Mouse (Mus musculus): ENCODE measurements around the gene Faap20. TPM values are rescaled to one million over a fixed set of nuclear protein-coding genes. Genes with fewer than 3 reads are reported as not detected.
A peak's percentile ranks its signal among the peaks of the same experiment; 100 is the strongest.

Gene Faap20
- total and polyA plus RNA-seq, 3 experiments: 31.0 to 45.0 (median 36.4) TPM

GRCm38 (mm10) chr4:155301965-155302364 is 52.4 kb downstream of the Faap20 start:
- in situ Hi-C loops (cut with MboI; ENCODE audit: low pct_ligation_motif_present, low pct_unique_long_range_greater_than_20kb, low sequenced_read_pairs) (no loop called here), dilution Hi-C loops (cut with MboI; ENCODE audit: extremely low pct_ligation_motif_present, extremely low pct_unique_long_range_greater_than_20kb, low sequenced_read_pairs) (no loop called here)
- peaks cover 16% of the 10 kb centered on the region for H3K27me3 ChIP-seq (replicated peaks)
- H3K4me1 ChIP-seq (ENCODE audit: control insufficient read depth in 1 of 2, insufficient read depth in 2 of 2): peaks cover 19 to 32% of the 10 kb centered on the region in 2 experiments
- no peaks in the 10 kb centered on the region for H3K36me3 ChIP-seq (replicated peaks in 1 of 2; ENCODE audit: control insufficient read depth in 1 of 2, insufficient read depth in 1 of 2, low read length in 1 of 2)
- TF ChIP-seq MXI1 (IDR thresholded peaks at IDR 0.05; ENCODE audit: low read depth, low read length): no peak
- TF ChIP-seq MEF2A (IDR thresholded peaks at IDR 0.05; ENCODE audit: borderline replicate concordance, low read depth, low read length): no peak
- TF ChIP-seq EP300 (IDR thresholded peaks at IDR 0.05; ENCODE audit: low read length): no peak
- no peak for TF ChIP-seq CTCF (conservative IDR thresholded peaks at IDR 0.05 in 1 of 2, IDR thresholded peaks at IDR 0.05 in 1 of 2; ENCODE audit: low read depth in 2 of 2, low read length in 2 of 2)
- TF ChIP-seq KAT2A (IDR thresholded peaks at IDR 0.05; ENCODE audit: insufficient replicate concordance, low read length): no peak
- TF ChIP-seq NRF1 (IDR thresholded peaks at IDR 0.05; ENCODE audit: low read depth, low read length): no peak
- TF ChIP-seq HCFC1 (IDR thresholded peaks at IDR 0.05; ENCODE audit: low read depth, low read length): no peak
- no peak for TF ChIP-seq CHD1 (IDR thresholded peaks at IDR 0.05; ENCODE audit: low read depth, low read length)
- TF ChIP-seq ZC3H11A (IDR thresholded peaks at IDR 0.05; ENCODE audit: low read depth, low read length): no peak
- no peak for TF ChIP-seq RAD21 (IDR thresholded peaks at IDR 0.05; ENCODE audit: low read depth, low read length)
- TF ChIP-seq BHLHE40 (IDR thresholded peaks at IDR 0.05; ENCODE audit: low read depth, low read length): no peak
- no peak for TF ChIP-seq POLR2AphosphoS2 (IDR thresholded peaks at IDR 0.05; ENCODE audit: low read depth, low read length)
- TF ChIP-seq POLR2A (IDR thresholded peaks at IDR 0.05; ENCODE audit: low read depth, low read length): no peak
- no peak overlapping the region for H3K27ac ChIP-seq (ENCODE audit: insufficient read depth, low read depth)
- H3K4me3 ChIP-seq (replicated peaks in 1 of 3; ENCODE audit: low read depth in 2 of 3, low read length in 2 of 3, poor library complexity in 1 of 3): no peak overlapping the region
- no peaks in the 10 kb centered on the region for H3K9me3 ChIP-seq (replicated peaks; ENCODE audit: low read length)
- no peak for DNase-seq (ENCODE audit: extremely low read depth)
- no peak overlapping the region for H3K4me2 ChIP-seq (ENCODE audit: insufficient read depth, low read depth, poor library complexity, severe bottlenecking)
- no peak overlapping the region for H3K9ac ChIP-seq (ENCODE audit: insufficient read depth, low read depth)
- H3K79me2 ChIP-seq (replicated peaks; ENCODE audit: control insufficient read depth, extremely low read depth, insufficient read depth, poor library complexity, severe bottlenecking): no peaks in the 10 kb centered on the region

GRCm38 (mm10) chr4:155304508-155305096 is 55.0 kb downstream of the Faap20 start:
- Histone ChIP-seq H3K4me1 (ENCODE audit: control insufficient read depth in 1 of 2, insufficient read depth in 2 of 2) (peaks cover 26 to 46% of the 10 kb centered on the region in 2 experiments), H3K9ac (ENCODE audit: insufficient read depth, low read depth) (no peak overlapping the region), H3K27me3 (replicated peaks) (peaks cover 24% of the 10 kb centered on the region), H3K36me3 (replicated peaks in 1 of 2; ENCODE audit: control insufficient read depth in 1 of 2, insufficient read depth in 1 of 2, low read length in 1 of 2) (no peaks in the 10 kb centered on the region), H3K27ac (ENCODE audit: insufficient read depth, low read depth) (no peak overlapping the region), H3K4me3 (replicated peaks in 1 of 3; ENCODE audit: low read depth in 2 of 3, low read length in 2 of 3, poor library complexity in 1 of 3) (no peak overlapping the region), H3K4me2 (ENCODE audit: insufficient read depth, low read depth, poor library complexity, severe bottlenecking) (no peak overlapping the region), H3K9me3 (replicated peaks; ENCODE audit: low read length) (no peaks in the 10 kb centered on the region), H3K79me2 (replicated peaks; ENCODE audit: control insufficient read depth, extremely low read depth, insufficient read depth, poor library complexity, severe bottlenecking) (no peaks in the 10 kb centered on the region)
- TF ChIP-seq USF1 (IDR thresholded peaks at IDR 0.05; ENCODE audit: low read depth, low read length): no peak
- TF ChIP-seq RAD21 (IDR thresholded peaks at IDR 0.05; ENCODE audit: low read depth, low read length): no peak
- no peak for TF ChIP-seq MXI1 (IDR thresholded peaks at IDR 0.05; ENCODE audit: low read depth, low read length)
- TF ChIP-seq EP300 (IDR thresholded peaks at IDR 0.05; ENCODE audit: low read length): peak; percentile 38; the same call in 1 of the 2 replicates
- TF ChIP-seq BHLHE40 (IDR thresholded peaks at IDR 0.05; ENCODE audit: low read depth, low read length): peak; percentile 32; the same call in 1 of the 2 replicates
- TF ChIP-seq KAT2A (IDR thresholded peaks at IDR 0.05; ENCODE audit: insufficient replicate concordance, low read length): no peak
- TF ChIP-seq MYC (IDR thresholded peaks at IDR 0.05; ENCODE audit: low read depth, low read length): peak; percentile 64
- peak; percentile 87 for TF ChIP-seq MAFK (IDR thresholded peaks at IDR 0.05; ENCODE audit: insufficient replicate concordance, low read length)
- TF ChIP-seq RCOR1 (conservative IDR thresholded peaks at IDR 0.05; ENCODE audit: low read depth, low read length): no peak
- TF ChIP-seq JUN (IDR thresholded peaks at IDR 0.05; ENCODE audit: insufficient read depth, low read depth, low read length): no peak
- in situ Hi-C loops (cut with MboI; ENCODE audit: low pct_ligation_motif_present, low pct_unique_long_range_greater_than_20kb, low sequenced_read_pairs) (loop anchor here (5.0 kb wide), 1 partner anchor 42 kb away; no protein-coding TSS in a partner anchor), dilution Hi-C loops (cut with MboI; ENCODE audit: extremely low pct_ligation_motif_present, extremely low pct_unique_long_range_greater_than_20kb, low sequenced_read_pairs) (no loop called here)
- no peak for DNase-seq (ENCODE audit: extremely low read depth)
